Mouse (Mus musculus): Measurements from ENCODE around the gene Grcc10.
A peak's percentile ranks its signal among the peaks of the same experiment; 100 is the strongest.

Grcc10 gene

GRCm38 (mm10) chr6:124729850-124730705 lies 11.1 kb downstream of the Grcc10 start:
- no peak for DNase-seq

- no peak for DNase-seq
Observed at GRCm38 (mm10) chr6:124728621-124729020, 12.6 kb downstream of the Grcc10 start.

GRCm38 (mm10) chr6:124724472-124724871 lies 16.7 kb downstream of the Grcc10 start:
- no peak for DNase-seq

GRCm38 (mm10) chr6:124723541-124723940 lies 17.6 kb downstream of the Grcc10 start:
- DNase-seq = no peak

GRCm38 (mm10) chr6:124722876-124723473 lies 18.2 kb downstream of the Grcc10 start:
- DNase-seq = no peak

DNA sequence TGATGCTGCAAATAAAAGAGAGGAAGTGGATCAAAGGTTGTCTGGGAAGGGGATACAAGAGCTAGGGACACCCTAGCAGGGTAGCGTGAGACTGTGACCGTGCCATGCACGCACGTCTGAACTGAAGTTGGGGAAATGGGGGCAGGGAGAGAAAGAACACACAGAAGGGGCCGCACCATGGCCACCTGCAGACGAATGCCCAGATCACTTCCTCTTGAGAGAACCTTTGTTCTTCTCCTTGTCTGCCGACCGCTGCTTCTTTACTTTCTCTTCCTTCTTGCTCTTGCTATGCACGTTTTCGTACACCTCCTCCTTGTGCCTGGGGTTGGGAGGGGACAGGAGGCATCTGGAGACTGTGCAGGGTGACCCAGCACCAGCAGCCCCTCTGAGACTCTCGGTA lies 20.3 kb downstream of the Grcc10 start:
- DNase-seq = peak; percentile 60

- peak; percentile 47 for DNase-seq
Observed at GRCm38 (mm10) chr6:124719354-124719978, 21.7 kb downstream of the Grcc10 start.

- DNase-seq = no peak
Observed at GRCm38 (mm10) chr6:124718703-124719102, 22.5 kb downstream of the Grcc10 start.

GRCm38 (mm10) chr6:124717968-124718367 lies 23.2 kb downstream of the Grcc10 start:
- DNase-seq = no peak

DNA sequence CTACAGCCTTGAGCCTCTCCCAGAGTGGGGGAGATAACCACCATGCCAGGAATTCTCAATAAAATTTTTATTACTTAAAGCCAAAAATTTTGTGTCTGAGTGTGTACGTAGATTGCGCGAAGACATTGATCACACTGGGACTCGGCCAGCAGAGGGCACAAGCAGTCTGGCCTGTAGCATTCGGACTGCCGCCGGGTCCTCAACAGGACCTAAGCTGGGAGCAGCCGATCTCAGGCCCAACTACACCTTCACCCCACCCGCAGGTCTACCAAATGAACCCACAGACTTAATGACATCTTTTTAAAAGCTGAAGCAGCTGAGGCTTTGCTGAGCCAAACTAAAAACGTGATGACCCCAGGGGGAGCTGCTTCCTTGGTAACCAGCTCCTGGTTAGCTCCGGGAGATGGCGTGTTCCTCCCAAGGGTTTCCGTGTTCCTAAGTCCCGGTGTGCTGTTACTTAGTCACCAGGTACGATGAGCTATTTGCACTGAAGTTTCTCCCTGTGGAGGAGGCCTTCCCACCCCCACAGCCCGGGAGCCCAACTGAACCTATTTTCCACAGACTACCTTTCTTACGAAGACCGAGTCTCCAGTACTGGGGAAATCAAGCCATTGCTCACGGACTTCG lies 24.2 kb downstream of the Grcc10 start:
- DNase-seq = peak; percentile 66

DNA sequence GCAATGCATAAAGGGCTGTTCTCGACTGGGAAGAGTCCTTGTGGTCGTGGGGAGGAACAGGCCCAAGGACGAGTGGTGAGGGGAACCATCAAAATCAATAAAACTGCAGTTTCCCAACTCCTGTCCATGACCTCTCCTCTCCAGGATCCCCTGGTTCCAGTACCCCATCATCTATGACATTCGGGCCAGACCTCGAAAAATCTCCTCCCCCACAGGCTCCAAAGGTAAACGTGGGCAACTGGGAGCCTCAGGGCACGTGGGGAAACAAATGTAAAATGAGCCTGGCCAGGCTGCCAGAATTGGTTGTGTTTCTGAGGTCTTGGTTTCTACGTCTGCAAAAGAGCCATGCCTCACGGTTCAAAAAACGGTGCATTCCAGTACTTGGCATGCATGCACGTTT lies 28.3 kb downstream of the Grcc10 start:
- no peak for DNase-seq

DNA sequence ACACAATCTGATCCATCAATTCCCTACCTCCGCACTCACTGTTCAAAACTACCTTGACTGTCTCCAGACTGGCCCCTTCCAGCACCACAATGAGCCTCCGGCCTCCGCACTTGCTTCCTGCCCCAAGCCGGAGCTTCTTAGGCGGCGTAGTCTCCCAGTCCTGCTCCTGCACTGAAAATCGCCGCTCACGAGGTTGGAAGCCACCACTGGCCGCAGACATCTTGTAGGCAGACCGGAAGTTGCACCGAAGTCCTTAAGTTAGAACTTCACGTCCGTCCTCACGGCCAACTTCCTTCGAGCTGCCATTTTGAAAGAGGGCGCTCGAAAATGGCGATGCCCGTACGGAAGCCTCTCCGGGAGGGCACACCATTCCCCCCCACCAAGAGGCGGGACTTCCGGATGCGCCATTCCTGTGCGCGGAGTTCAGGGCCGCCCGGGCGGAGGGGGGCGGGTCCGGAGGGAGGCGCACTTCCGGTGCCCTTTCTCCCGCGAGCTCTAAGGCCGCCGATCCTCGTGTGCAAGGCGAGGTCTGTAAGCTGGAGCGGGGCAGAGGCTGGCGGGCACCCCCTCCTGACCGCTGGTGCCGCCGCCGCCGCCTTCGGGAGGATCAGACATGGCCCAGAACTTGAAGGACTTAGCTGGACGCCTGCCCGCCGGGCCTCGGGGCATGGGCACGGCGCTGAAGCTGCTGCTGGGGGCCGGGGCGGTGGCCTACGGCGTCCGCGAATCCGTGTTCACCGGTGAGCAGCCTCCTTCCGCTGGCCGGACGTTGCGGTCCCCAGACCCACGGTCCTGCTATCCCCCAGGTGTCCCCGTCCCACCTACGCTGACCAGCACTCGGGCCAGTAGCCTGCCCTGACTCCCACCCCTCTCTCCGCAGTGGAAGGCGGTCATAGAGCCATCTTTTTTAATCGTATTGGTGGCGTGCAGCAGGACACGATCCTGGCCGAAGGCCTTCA lies 29.1 kb downstream of the Grcc10 start, which contains the start of the genes Emg1 and Phb2:
TSS of gene Emg1 (minus strand) at position 355 of the 959 bp plus-strand sequence.
TSS of gene Phb2 (plus strand) at position 513 of the 959 bp plus-strand sequence.
- DNase-seq = peak; percentile 99

DNA sequence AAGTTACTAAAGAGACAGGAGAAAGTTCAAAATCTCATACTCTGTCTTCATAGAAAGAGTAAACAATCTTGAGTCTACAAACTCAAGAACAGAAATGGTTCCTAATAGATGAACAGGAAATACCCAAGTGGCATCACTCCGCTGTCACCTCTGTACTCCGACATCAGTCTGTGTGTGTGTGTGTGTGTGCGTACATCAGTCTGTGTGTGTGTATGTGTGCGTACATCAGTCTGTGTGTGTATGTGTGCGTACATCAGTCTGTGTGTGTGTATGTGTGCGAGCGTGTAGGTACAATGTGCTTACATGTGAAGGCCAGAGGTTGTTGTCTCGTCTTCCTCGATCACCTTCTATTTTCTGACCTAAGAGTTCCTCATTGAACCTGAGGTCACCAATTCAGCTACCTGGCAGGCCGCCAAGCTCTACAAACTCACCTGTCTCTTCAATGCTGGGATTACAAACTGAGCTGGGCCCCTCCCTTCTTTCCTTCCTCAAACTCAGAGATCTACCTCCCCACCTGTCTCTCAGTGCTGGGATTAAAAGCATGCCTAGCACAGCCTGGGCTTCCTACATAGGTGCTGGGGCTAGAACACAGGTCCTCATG lies 32.8 kb downstream of the Grcc10 start:
- DNase-seq = no peak

- DNase-seq = no peak
Observed at GRCm38 (mm10) chr6:124706061-124706627, 35.0 kb downstream of the Grcc10 start.

- no peak for DNase-seq
Observed at GRCm38 (mm10) chr6:124704417-124704816, 36.8 kb downstream of the Grcc10 start.

GRCm38 (mm10) chr6:124703789-124704188 lies 37.4 kb downstream of the Grcc10 start:
- DNase-seq = no peak

DNA sequence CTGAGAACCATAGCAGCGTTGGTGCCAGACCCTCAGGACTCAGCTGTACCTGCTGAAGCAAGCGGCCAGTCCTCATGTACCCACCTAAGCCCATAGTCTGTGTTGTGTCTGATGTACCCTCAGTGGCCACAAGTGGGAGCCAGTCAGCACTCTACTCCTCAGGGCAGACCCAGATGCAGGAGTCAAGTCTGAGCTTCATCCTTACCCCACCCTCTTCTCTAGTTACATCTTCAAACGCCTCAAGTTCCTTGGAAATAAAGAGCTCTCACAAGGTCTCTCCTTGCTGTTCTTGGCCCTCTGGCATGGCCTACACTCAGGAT lies 38.4 kb downstream of the Grcc10 start:
- peak; percentile 89 for DNase-seq

- no peak for DNase-seq
Observed at GRCm38 (mm10) chr6:124702102-124702783, 38.9 kb downstream of the Grcc10 start.

GRCm38 (mm10) chr6:124701338-124701737 lies 39.8 kb downstream of the Grcc10 start:
- peak; percentile 70 for DNase-seq

DNA sequence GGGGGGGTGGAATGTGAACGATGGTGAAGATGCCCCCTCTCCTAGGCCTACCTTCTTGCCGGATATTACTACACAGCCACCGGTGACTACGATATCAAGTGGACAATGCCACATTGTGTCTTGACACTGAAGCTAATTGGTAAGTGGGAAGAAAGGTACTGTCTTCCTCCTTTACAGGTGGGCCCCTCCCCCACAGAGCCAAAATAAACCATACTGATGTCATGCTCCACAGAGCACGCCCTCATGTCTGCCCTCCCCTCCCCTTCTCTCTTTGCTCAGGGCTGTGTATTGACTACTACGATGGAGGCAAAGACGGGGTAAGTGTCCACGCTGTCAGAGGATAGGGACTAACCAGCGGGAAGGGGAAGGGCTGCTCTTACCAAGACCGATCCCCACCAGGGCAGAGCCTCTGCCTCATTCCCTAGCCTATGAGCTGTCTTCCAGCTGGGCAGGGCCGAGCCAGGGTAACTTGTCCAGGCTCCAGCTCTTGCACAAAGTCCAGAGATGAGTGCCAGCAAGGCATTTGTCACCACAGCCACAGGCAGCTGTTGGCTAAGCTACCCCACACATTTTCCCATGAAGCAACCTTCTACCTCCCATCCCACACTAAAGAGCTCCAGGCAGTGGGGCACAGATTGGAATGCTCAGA lies 41.1 kb downstream of the Grcc10 start:
- DNase-seq = no peak
